Mouse (Mus musculus): ENCODE data around the gene Zdhhc22. TPM values are rescaled to one million over a fixed set of nuclear protein-coding genes. Genes with fewer than 3 reads are reported as not detected.

The Zdhhc22 gene
- polyA plus RNA-seq, 1 experiment from 2014 or later, result 0.72 TPM

Small RNA genes within 50 kb of the gene (microRNA-seq; reads per million reads assigned to microRNA genes)
- gene Gm25847 (ENCODE audit: borderline number of aligned reads), result not detected

Other genes with a start within 250 kb of the Zdhhc22 start
- gene Irf2bpl, start 105.6 kb downstream of the Zdhhc22 start, polyA plus RNA-seq (2014; fragmentation: Nextera tagmentation; extraction: Ambion mirVana), result 15.5 and 16.4 TPM in 2 replicates
- gene Cipc, start 43.4 kb downstream of the Zdhhc22 start, polyA plus RNA-seq (2014; fragmentation: Nextera tagmentation; extraction: Ambion mirVana), result 30.8 and 33.5 TPM in 2 replicates
- gene Tmem63c, start 30.9 kb upstream of the Zdhhc22 start, polyA plus RNA-seq (2014; fragmentation: Nextera tagmentation; extraction: Ambion mirVana), result 0.14 and 0.18 TPM in 2 replicates
- not detected in 2 replicates for gene Ngb, start 112.1 kb upstream of the Zdhhc22 start, polyA plus RNA-seq (2014; fragmentation: Nextera tagmentation; extraction: Ambion mirVana)
- 32.0 and 36.9 TPM in 2 replicates for gene Gstz1, start 156.7 kb upstream of the Zdhhc22 start, polyA plus RNA-seq (2014; fragmentation: Nextera tagmentation; extraction: Ambion mirVana)
- 14.3 and 15.1 TPM in 2 replicates for gene Pomt2, start 157.5 kb upstream of the Zdhhc22 start, polyA plus RNA-seq (2014; fragmentation: Nextera tagmentation; extraction: Ambion mirVana)
- 0.81 and 1.4 TPM in 2 replicates for gene Samd15, start 209.3 kb upstream of the Zdhhc22 start, polyA plus RNA-seq (2014; fragmentation: Nextera tagmentation; extraction: Ambion mirVana)
- gene Tmed8, start 210.0 kb upstream of the Zdhhc22 start, polyA plus RNA-seq (2014; fragmentation: Nextera tagmentation; extraction: Ambion mirVana), result 2.8 and 2.9 TPM in 2 replicates
- gene Noxred1, start 248.3 kb upstream of the Zdhhc22 start, polyA plus RNA-seq (2014; fragmentation: Nextera tagmentation; extraction: Ambion mirVana), result 0.67 and 0.72 TPM in 2 replicates